Mouse (Mus musculus) embryo, embryonic 10 days (tissue): ENCODE results near the gene Pik3r3.
"Not testable (repeated sequence)": the region's sequence is repeated elsewhere in the genome, so short reads cannot be mapped to it uniquely, and the experiment has no call there.

Source experiments
- DNase-seq: peaks from one replicate; pipeline ENCODE4 v3.0.0-alpha.2; 2015; ENCODE audit warnings: low spot score

Pik3r3 gene

GRCm38 (mm10) chr4:116221140-116221851 lies at the start of gene Pik3r3:
Gene Pik3r3 (plus strand): TSS chr4:116221618.
- DNase-seq, result peak; percentile 98

GRCm38 (mm10) chr4:116173072-116173471 lies 48.3 kb upstream of the Pik3r3 start, which contains the start of the genes 1700042G07Rik and Gm49337:
Gene 1700042G07Rik (plus strand): TSS chr4:116173372.
Gene Gm49337 (plus strand): TSS chr4:116173384.
- no peak for DNase-seq

GRCm38 (mm10) chr4:116173752-116174151 lies 47.7 kb upstream of the Pik3r3 start:
- no peak for DNase-seq

- DNase-seq, result no peak
Observed at GRCm38 (mm10) chr4:116174466-116175116, 46.8 kb upstream of the Pik3r3 start.

DNA sequence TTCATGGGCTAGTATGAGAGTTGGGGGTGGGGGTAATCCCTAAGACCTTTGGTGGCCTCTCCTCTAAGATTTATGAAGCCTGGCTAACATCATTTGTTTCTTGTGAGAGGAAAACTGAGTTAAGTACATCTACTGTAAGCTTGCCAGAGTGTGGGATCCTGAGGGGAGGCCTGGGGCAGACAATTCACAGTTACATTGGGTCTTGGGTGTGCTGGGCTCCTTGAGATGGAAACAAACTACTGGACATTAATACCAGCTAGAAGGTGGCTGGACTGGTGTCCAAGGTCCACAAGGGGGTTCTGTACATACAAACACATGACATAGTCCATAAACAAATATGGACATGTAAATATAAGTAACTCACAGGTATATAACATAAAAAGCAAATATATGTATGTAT lies 46.3 kb upstream of the Pik3r3 start:
- no peak for DNase-seq

DNA sequence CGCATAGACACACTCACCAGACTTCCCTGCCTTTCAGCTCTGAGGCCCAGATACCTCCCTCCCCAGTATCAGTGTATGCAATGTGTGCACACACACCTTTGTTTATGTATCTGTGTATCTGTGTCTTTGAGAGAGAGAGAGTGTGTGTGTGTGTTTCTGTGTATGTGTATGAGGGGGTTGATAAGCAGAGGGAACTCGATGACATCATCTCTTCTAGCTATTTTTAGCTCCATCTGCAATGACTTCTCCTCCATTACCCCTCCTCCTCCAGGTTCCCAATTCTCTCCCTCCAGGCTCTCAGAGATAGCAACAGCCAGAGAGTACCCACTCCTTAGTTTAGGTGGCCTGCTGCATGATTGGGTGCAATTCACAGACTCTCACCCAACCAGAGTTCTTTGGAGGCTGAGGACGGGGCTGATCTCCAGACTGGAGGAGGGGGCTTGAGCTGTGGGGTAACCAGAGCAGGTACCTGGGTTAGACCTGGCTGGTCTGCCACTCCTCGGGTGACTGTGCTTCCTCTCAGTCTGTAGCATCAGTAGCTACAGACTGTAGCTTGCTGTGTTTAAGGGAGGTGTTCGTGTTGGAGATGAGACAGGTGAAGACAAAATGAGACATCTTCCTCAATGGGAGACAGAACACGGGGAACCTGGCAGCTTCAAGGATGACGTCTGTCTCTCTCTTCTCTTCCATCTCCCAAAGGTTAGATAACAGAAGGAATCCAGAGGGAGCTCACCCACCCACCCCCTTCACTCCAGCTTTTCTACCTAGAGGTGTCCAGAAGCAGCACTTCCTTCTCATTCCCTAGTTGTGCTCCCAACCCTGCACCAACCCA lies 45.5 kb upstream of the Pik3r3 start:
- DNase-seq, result no peak

- DNase-seq, result peak; percentile 65
Observed at GRCm38 (mm10) chr4:116176543-116176988, 44.9 kb upstream of the Pik3r3 start.

GRCm38 (mm10) chr4:116177140-116177539 lies 44.3 kb upstream of the Pik3r3 start:
- peak; percentile 41 for DNase-seq

- no peak for DNase-seq
Observed at GRCm38 (mm10) chr4:116182079-116182478, 39.3 kb upstream of the Pik3r3 start.

GRCm38 (mm10) chr4:116182745-116183144 lies 38.7 kb upstream of the Pik3r3 start:
- peak; percentile 60 for DNase-seq

GRCm38 (mm10) chr4:116185083-116185482 lies 36.3 kb upstream of the Pik3r3 start:
- DNase-seq, result no peak

DNA sequence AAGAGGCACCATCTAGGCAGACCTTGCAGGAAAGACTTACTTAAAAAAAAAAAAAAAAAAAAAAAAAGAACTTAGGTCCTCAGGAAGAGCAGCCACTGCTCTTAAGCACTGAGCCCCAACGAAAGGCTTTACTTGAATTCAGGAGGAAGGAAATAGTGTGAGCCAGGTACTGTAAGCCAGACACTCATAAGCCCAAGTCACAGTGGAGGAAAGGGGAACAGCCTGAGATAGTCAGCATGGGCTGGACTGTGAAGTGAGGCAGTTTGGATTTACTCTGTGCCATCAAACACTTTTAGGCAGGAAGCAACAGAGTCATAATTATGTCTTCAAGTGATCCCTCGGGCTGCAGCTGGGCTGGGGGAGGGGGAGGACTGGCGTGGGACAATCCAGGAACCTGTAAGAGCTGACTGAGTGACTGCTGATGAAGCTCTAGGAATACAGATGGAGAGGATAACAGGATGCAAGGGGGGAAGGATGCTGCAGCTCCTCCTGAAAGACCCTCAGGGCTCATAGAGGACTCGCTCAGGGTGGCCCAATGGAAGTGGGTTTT lies 29.1 kb upstream of the Pik3r3 start:
- no peak for DNase-seq

DNA sequence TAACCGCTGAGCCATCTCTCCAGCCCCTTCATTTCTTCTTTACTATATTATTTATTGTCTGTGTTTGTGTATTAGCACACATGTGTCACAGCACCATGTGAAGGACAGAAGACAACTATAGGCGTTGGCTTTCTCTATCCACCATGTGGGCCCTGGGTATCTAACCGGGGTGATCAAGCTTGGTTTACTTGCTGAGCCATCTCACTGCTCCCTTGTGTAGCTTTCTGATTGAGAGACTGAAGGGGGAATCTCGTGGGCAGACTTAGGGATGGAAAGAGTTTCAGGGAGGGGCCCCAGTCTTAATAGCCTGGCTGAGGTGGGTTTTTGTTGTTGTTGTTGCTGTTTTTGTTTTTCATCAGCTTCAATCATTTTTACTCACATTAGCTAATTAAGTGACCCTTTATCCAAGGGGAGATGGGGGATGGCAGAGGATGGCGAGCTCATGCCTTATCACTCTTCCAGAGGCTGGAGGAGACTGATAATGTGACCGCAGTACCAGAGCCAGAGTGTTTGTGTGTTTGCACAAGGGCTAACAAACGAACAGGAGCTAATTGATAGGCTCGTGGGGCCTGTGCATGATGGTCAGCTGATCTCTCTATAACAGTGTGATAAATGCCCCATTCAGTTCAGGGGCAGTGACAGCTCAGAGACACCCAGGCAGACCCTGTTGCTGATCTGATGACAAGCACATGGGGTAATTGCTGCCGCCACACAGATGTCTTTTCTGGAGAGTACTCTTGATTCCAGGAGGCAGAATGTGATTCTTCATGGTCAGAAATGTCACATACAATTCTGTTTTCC lies 27.6 kb upstream of the Pik3r3 start:
- no peak for DNase-seq

GRCm38 (mm10) chr4:116198422-116198821 lies 23.0 kb upstream of the Pik3r3 start:
- DNase-seq, result no peak

DNA sequence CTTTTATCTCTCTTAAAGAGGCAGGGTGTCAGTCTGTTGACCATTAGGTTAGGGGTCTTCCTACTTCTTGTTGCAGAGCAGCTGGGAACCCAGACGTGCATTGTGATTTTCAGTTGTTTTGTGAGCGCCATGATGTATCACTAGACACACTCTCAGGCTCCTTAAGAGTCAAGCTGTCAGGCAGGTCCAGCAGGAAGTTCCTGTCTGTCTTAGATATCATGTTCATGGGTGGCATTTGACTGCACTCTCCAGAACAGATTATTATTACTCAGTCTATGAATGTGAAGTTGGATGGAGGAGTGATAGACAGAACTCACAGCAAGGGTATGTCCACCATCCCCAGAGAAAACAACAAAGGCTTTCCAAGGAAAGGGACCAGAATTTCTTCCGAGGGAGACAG lies 17.0 kb upstream of the Pik3r3 start:
- no peak for DNase-seq

DNA sequence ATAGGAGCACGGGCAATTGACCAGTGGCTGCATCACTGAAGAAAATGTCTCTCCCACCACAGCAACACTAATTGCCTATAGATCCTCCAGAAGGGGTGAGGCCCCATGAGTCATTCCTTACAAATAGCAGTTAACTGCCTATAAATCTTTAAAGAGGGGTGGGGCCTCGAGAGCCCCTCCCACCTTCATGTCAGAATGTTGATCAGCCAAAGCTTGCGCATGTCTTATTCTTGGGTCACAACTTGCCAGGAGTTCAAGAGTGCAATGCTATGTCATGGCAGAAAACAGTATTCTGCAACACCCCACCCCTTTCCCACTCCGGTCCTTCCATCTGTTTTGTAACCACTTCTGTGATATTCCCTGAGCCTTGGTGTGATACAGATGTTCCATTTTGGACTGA lies 14.9 kb upstream of the Pik3r3 start:
- no peak for DNase-seq

DNA sequence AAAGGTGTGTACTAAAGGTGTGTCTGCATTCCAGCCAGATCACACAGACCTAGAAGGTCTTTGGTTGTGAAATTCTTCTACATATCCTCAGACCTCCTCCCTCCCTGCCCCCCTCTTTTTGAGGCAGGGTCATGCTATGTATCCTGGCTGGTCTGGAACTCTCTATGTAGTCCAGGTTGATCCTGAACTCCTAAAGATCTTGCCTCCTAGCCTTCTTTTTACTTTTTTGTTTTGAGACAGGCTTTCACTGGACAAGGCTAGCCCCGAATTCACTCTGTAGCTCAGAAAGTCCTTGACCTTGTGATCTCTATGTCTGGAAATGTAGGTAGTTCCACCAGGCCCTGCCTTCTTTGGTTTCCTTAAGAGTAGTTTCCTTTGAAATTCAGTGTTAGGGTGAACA lies 12.5 kb upstream of the Pik3r3 start:
- no peak for DNase-seq

- DNase-seq, result no peak
Observed at GRCm38 (mm10) chr4:116215895-116216605, 5.4 kb upstream of the Pik3r3 start.

GRCm38 (mm10) chr4:116217046-116217445 lies 4.4 kb upstream of the Pik3r3 start:
- no peak for DNase-seq

GRCm38 (mm10) chr4:116217661-116218060 lies 3.8 kb upstream of the Pik3r3 start:
- not testable (repeated sequence) for DNase-seq

DNA sequence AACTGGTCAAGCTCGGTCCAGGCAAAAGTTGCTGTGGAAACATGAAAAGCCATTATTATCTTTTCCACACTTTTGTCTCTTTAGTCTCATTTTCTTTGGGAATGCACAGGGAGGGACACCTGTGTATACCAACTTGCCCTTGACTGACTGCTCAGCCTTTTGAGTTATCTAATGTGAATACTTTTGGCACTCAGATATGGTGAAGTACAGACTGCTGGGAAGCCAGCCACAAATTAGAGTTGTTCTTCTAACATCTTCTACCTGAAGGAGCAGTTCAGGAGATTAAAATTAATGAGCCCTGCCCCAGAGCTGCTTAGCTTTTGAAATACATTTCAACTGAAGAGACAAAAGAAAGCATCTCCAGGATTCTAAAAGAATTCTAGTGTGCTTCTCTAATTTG lies 2.4 kb upstream of the Pik3r3 start:
- DNase-seq, result no peak
